Mouse (Mus musculus): ENCODE measurements at regions not wholly inside any gene's neighbourhood (a gene's known extent, or its start where the extent isn't known, plus 50 kb on each side); places are given as distances from the start of the nearest gene placed in this dataset.

DNA sequence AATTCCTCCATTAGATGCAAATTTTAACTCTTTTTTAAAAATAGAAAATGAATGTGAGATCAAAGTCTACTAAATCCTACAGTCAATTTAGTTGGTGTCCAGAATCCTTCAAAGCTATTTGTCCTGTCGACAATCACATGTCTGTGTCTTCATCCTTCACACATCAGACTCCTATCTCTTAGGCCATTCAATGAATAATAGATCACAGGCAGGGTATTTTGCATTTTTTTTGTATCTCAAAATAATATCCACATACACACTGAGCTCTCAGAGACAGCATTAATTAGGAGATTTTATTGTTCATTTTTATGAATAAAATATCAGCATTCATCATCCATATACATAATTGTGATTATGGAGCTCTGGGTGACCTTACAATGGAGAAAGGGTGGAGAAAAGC, 427.2 kb downstream of the Hao1 start:
- no peak for DNase-seq

DNA sequence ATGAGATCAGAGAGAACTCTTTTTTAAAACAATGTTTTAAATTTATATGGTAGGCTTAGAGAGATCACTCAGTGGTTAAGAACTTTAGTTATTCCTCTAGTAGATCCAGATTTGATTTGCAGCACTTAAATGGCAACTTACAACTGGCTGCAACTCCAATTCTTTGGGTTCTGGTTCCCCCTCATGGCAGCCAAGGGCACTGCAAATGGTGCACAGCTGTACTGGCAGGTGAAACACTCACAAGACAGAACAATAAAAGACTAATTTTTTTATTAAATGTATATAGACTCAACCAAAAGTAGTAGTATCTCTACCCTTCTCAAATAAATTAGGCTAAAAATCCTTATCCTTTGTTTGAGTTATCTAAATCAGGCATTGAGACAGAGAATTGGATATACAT, 446.9 kb downstream of the Hao1 start:
- no peak for DNase-seq

DNA sequence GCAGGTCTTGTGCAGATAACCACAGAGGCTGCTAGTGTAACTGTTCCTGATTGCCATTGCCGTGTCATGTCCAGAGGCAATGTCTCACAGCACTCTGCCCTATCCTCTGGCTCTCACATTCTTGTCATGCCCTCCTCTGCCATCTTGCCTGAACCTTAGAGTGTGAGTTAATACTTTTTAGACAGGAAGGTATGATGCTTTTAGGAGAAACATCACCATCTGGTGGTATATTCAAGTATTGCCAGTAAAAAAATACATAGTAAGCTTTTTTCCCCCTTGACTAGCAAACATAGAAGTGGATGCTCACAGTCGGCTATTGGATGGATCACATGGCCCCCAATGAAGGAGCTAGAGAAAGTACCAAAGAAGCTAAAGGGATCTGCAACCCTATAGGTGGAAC, 465.8 kb downstream of the Hao1 start:
- DNase-seq: no peak

DNA sequence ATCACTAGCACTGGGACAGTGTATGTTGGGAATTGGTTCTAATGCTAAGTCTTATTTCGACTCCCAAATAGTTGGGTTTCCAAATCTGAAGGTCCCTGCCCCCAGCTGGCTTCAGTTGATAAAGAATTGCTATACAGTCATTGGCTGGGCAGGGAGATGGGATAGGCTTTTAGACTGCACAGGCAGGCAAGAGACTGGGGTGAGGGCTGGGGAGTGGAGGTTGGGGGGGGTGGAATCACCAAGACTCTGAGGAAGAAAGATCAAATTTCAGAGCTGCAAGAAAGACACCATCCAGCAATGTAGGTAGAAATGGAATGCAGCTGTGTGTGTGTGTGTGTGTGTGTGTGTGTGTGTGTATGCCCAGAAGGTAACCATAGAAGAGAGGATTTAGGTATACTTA, 474.0 kb downstream of the Hao1 start:
- no peak for DNase-seq

DNA sequence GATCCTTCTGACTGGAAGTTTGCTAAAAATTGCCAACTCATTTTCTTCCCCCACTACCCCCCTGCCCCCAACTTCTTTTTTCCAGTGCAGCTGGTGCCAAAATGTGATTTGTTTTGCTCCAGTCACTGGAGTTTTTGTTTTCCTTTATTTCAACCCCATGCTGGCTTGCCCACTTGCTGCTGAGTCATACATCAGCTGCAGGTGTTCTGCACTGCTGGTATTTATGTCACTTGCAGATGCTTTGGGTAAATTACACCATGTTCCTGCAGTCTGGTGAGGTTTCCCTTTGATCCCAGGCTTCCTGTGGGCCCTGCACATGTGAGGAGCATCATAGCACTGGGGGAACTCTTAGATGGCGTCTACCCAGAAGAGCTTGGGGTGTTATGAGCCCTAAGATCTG, 476.2 kb downstream of the Hao1 start:
- DNase-seq: no peak

DNA sequence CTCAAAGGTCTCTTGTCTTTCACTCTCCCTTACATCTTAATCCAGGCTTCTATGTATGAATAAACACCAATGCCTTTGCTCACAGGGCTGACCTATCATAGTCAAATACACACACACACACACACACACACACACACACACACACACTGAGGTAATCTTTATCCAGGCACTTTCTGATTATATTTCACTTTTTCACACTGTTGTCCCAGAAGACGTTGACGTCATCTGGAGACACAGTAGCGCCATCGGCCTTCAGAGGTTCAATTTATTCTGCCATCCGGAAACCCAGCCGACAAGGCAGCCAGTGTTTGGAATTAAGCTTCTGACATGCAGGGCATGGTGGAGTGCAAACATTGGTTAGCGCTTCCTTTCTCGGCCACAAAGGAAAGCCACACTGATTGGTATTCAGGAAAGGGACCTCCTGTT, 486.2 kb downstream of the Hao1 start:
- DNase-seq: no peak

DNA sequence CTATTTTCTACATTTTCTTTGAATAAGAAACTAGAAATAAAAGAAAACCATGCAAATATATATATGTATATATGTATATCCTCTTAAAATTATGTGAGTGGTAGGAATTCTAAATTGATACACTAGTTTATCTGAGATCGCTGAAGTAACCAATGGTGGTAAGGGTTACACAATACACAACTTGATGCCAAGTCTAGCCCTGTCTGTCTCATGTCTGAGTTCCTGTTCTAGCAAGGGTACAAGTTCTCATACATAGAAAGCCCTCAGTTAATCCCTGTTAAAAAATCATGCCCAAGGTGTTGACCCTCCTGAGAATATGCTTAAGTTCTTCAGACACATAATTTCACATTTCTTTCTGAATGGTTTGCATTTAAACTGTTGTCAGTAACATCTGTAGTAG, 486.8 kb downstream of the Hao1 start:
- no peak for DNase-seq

DNA sequence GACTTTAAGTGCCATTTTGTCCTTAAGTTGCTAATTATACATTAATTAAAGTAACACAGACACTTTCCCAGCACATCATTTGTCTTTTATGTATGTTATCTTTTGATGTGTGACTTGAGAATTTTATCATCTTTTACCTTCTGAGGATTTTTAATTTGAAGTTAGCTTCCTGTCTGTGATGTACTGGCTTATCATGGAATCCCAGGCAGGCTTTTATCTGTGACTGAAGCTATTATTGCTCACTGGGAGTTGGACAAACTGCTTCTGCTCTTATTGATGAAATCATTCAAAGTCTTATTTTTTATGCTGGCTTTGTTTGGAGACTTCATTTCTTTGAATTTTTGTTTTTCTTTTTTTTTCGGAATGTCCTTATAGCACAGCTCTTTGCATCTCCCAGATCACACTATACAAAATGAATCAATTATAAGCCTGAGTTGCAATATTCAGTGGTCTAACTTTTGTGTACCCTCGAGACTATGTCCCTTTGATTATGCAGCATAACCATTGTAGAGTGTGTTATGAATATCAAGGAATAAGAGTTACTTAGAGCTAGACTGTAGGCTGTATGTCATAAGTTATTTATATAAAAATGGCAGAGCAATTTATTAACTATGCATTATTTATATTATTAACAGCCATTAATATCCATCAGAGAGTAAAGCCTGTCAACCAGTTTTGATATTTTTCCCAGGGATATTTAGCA, 494.1 kb downstream of the Hao1 start:
- DNase-seq: no peak

DNA sequence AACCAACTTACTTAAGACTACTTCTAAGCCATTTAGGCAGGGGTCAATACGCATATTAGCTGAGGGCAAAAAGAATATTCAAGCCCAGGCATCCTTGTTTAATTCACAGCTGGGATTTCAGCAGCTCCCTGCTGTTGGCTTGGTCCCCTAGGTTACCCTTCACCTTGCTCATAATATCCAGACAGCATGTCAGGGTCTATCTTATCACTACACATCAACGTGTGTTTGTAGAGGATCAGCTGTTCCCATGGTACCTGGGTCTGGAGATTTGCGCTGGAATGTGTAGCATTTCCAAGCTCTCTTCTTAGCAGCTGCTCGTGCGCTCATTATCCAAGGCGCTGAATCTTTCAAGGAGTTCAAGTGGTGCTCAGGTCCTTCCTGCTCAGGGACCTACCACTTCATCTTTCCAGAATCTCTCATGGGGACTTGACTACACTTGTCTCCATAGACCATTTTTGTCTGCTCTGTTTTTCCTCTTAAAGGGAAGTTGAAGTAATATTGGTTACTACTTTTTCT, 484.5 kb downstream of the Bmp2 start:
- no peak for DNase-seq

DNA sequence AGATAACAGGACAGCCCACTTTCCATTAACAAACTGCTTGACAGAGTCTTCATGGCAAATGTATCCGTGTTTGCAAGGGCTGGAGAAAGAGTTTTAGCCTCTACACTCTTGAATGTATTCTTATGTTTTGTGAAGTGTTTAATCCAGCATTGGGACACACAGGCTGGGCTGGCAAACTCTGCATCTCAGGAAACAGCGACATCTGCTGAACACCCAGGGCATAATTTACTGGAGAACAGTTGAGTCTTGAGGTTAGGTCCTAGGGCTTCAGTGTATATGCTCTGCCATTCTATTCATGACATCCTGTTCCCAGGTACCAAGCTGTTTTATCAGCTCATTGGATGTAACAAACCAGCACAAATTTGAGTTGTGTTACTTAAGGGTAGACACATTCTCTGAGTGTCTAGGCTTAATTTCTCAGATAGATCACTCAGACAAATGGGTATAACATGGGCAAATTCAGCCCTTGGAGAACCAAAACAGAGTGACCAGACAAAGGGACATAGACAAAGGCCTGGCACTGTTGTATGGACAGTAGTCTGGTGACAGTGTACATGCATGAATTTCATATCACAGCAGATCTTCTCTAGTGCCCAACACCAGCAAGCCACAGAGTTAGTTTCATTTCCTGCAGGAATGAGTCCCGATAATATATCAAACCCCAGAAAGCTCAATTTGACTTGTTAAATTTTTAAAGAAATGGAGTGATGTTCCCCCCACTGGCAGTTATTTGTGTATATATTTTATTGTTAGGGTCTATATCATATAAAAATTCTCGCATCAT, 477.9 kb downstream of the Bmp2 start:
- peak; percentile 16 for DNase-seq

DNA sequence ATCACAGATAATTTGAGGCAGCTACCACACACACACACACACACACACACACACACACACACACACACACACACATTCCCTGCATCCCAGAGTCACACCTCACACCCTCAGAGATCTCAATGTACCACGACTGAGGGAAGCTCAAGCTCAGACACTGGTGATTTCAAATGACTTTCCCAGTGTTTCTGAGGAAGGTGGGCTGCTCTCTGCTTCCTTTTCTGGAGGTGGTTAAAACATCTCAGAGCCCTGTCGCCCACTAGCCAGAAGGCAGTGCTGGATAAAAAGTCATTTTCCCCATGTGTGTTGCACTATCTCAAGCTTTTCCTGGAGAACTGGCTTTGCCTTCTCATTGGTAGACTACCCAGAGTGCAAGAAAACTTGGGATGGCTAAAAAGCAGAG, 477.2 kb downstream of the Bmp2 start:
- no peak for DNase-seq

DNA sequence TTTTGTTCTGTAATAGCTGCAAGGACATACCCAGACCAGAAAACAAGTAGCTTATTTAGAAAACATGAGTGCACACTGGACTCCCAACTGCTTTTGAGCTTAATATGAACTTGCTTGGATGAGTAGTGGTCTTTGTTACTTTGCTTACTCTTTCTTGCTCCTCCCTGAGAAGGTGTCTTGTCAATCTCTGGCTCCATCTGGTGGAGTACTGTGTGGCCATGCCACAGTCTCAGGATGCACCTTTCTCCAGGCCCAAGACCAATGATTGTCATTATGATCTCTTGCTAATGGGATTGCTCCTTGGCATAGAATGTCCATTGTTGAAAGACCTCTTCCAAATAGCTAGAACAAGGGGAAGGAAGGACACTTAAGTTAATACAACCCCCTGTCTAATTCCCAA, 465.1 kb downstream of the Bmp2 start:
- no peak for DNase-seq

DNA sequence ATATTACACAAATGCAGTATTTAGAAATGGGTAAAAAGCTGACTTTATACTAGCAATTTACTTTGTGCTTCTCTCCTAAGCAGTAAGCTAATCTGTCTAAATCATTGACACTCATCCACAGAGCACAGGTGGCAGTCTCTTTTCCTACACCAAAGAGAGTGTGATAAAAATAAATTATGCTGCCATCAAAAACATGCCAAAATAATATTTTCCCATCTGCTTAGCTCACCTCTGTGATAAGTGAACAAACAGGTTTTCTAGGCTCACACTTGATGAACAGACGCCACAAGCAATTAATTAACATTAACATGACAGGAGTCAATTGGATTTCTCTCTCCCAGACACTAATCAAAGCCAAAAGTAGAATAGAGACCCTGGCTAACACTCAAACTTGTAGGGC, 451.2 kb downstream of the Bmp2 start:
- DNase-seq: no peak

DNA sequence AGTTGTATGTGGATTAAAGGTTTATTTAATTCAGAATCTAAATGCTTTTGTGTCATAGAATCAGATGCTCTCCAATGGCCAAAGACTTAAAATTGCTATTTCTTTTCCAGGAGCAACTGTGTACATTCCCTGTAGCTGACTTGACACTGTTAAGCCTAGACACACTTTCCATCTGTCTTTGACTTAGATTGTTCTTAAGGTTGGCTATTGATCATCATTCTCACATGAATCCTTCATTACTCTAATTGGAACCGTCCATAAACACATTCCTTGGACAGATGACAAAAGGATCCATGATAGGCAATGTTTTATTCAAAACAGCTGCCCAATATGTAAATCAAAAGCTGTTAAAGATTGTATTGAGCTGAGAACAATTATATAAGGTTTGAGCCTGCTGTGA, 442.8 kb downstream of the Bmp2 start:
- no peak for DNase-seq

DNA sequence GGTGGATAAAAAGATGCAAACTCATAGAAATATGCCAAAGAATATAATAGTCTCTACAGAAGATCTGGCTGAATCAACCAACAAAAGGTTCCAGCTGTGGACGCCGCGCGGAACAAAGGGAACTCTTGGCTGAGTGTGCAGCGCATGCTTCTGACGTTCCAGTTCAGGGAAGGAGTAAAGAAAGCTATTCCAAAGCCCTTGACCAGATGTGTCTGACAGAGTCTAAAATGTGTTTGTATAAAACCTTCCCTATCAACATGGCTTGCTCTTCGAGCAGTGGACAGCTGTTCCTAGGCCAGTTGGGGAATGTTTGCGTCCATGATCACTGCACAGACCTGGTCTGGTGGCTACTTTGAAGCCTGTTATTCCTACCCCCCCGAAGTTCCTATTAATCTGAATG, 442.4 kb downstream of the Bmp2 start:
- DNase-seq: no peak

DNA sequence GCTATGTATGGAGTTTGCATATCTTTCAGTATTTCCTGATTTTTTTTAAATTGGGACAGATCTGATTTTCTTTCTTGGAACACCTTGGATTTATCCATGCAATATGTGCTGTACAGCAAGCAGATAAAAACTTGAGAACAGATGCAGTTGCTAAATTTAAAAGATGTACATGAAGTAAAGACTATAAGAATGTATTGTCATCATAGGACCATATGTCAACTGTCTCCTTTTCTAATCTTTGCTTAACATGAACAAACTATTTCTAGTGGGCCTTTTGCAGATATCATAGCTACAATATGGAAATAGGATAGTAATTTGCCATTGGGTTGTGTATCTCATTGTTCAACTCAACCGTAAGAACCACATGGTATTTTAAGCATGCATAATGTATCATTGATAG, 435.7 kb downstream of the Bmp2 start:
- no peak for DNase-seq

Data from kidney, adult 11 months (tissue).